Mouse (Mus musculus) heart, adult 11 months (tissue): Measurements from ENCODE around the gene Olfr1043.
"Not testable (repeated sequence)": the region's sequence is repeated elsewhere in the genome, so short reads cannot be mapped to it uniquely, and the experiment has no call there.

Experiments used
- DNase-seq: peaks from one replicate; pipeline ENCODE4 v3.0.0; 2022

The Olfr1043 gene

GRCm38 (mm10) chr2:86167422-86167821 is at the start of gene Olfr1043:
Gene Olfr1043 (minus strand): TSS chr2:86167522.
- no peak for DNase-seq

DNA sequence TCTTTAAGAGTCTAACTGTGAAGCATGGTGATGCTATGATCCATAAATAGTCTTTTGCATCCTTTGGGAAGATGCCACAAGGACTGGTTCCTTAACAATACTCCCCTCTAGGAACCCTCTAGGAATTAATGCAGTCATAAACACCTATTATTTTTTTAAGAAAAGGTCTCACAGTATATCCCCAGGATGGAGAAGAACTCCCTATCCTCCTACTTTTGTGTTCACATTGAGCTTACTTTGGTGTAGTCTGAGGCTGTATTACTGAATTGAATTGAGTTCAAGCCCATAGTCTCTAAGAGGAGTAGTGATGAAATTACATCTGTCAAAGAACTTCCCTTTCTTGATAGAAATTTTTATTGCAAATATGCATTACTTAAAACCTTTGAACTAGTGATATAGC is 35.6 kb upstream of the Olfr1043 start, which contains the start of gene Olfr1045:
Olfr1045 (minus strand) TSS at position 101 of the 400 bp plus-strand sequence.
- DNase-seq: no peak

- no peak for DNase-seq
Measured at GRCm38 (mm10) chr2:86195863-86196262, 28.5 kb upstream of the Olfr1043 start.

DNA sequence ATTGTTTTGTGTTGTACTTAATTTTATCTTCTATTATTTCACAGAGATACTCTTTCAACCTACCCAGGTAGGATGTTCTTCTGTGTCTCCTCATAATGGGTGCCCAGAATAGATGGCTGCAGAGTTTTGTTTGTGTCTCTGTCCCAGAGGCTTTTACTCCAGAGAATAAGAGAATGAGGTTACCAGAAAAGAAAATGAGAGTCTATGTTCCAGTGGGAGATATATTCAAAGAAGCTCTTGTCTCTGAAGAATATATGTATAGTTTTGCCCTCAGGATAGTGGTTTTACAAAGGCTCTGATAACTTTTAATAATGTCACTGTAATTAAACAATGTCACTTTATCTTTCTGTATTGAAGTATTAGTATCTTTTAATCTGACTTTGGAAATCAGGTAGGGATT is 18.3 kb upstream of the Olfr1043 start, which contains the start of gene Olfr52:
Olfr52 (minus strand) TSS at position 101 of the 400 bp plus-strand sequence.
- no peak for DNase-seq

DNA sequence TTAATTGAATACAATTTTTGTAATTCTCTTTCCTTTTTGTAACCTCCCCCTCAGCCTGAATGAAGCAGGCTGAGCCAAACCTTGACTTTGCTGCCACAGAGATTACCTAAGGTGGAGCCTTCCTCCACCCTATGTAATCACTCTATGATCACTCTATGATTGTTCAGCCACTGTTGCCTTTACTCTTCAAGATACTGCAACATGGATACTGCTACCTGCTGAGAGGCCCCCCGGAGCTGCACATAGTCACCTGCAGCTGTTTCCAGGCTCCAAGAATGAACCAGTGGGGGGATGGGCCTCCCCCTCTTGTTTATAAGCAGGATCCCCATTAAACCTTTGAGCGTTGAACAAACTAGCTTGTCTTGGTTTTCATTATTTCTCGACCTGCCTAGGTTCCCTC is 12.6 kb upstream of the Olfr1043 start:
- DNase-seq: no peak

DNA sequence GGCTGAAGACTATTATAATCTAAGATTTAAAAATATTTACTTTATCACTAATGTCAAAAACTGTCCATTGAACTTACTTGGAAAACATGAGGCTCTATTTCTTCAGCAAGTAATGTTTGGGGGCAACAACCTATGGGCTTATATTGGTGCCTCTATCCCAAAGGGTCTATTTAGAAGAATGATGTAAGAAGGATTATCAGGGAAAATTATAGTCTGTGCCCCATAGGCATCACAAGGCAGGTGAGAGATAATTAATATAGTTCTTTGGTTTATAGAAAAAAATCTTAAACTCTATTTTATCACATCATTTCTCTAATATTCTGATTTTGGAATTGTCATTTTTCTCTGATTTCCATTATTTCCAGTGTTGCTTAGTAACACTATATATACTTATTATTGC is 10.4 kb upstream of the Olfr1043 start, which contains the start of gene Olfr1044:
Olfr1044 (minus strand) TSS at position 101 of the 400 bp plus-strand sequence.
- no peak for DNase-seq

DNA sequence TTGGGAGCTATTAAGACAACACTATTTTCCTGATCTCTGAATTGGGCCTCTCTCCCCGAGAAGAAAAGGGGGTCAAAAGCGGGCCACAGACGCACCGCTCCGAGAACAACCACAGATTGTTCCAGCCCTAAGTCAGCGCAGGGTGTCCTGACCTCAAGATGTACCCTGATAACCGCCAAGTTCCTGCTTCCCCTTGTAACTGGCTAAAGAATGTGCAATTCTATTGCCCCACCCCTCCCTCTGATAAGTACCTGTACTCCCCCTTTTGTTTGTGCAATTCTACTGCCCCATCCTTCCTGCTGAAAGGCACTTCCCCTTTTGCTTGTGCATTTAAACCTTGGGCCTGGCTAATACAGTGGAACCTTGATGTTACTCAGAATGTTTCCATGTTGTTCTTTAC is 8.1 kb upstream of the Olfr1043 start:
- DNase-seq: not testable (repeated sequence)

GRCm38 (mm10) chr2:86161738-86162137 is 5.6 kb downstream of the Olfr1043 start, which contains the start of gene Olfr1042:
Gene Olfr1042 (minus strand): TSS chr2:86161838.
- no peak for DNase-seq

DNA sequence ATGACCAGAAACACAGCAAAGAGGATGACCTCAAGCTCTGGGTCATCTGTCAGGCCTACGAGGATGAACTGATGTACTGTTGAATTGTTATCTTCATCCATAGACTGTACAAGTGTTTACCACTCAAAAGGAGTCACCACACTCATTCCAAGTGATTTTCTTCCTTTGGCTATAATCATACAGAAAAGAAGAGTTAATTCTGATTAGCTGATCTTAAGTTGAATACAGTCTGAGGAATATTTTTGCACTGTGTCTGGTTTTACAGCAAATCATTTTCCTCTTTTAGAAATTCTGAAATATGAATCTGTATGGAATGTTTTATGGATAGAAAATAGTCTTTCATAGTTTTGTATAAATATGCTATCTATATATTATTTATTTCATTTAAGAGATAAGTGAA is 20.7 kb downstream of the Olfr1043 start, which contains the start of gene Olfr1040:
Olfr1040 (minus strand) TSS at position 101 of the 400 bp plus-strand sequence.
- DNase-seq: no peak

DNA sequence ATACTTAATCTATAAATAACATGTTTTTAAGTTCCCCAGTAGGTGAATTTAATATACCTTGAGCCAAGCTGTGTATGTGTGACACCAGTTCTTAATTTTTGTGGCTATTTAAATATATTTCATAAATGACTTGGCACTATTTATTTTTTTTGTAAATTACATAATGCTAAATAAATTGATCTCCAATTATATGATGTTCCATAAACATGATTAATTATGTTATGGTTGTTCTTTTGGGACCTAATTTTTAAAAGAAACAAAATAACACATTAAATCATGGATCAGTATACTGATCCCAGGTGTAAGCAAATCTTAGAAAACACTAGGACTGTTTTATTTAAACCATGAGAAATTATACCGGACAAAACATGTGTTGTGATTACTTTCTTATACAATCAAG is 31.5 kb downstream of the Olfr1043 start, which contains the start of gene Olfr1039:
Olfr1039 (minus strand) TSS at position 101 of the 400 bp plus-strand sequence.
- DNase-seq: no peak
